Mouse (Mus musculus): ENCODE data around the gene Abca3.
"Not testable (repeated sequence)": the region's sequence is repeated elsewhere in the genome, so short reads cannot be mapped to it uniquely, and the experiment has no call there.

The Abca3 gene

DNA sequence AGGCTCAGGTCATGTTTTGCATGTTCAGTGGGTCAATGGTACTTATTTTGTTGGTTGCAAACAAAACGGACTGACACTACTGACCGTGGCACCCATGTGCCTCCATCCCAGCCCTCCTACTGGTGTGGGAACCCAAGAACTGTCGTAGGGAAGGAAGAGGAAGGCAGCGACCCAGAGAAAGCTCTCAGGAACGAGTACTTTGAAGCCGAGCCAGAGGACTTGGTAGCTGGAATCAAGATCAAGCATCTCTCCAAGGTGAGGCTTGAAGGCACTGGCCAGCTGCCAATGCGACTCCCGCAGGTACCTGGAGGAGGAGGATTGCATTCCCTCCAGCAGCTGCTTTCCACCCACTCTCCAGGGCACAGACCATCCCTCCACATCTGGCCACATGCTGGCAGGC lies 32.0 kb downstream of the Abca3 start:
- DNase-seq (ENCODE audit: low read depth, low spot score): no peak

DNA sequence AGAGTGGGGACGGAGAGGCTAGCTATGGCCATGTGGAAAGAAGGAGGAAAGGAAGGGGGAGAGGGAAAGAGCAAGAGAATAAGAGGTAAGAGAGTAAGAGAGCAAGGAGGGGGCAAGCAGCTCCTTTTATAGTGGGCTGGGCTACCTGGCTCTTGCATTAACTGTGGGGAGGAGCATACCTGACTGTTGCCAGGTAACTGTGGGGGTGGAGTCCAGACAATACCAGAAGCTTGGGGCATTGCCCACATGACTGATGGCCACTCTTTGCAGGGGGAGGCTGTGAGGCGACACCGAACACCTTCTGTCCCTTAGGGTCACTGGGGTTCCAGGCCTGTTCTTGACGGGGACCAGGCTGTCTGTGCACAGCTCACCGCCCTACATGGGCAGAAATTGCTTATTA lies 37.0 kb downstream of the Abca3 start:
- no peak for DNase-seq (ENCODE audit: low read depth, low spot score)

DNA sequence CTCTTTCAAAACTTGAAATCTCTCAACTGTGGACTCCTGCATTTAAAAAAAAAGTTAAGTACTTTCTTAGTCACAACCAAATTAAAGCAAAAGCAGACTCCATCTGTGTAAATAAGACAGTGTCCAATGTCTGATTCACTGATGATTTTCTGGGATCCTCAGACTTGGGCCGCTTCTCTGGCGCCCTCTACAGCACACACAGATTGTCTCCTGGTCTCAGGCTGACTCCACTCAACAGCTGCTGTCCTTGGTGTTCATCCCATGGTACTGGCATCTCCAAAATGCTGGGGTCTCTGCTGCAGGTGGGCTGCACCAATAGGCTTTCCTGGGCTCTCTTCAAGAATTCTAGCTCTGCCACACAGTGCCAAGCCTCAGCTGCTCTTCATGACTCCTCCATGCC lies 38.1 kb downstream of the Abca3 start:
- DNase-seq (ENCODE audit: low read depth, low spot score): peak; percentile 39

DNA sequence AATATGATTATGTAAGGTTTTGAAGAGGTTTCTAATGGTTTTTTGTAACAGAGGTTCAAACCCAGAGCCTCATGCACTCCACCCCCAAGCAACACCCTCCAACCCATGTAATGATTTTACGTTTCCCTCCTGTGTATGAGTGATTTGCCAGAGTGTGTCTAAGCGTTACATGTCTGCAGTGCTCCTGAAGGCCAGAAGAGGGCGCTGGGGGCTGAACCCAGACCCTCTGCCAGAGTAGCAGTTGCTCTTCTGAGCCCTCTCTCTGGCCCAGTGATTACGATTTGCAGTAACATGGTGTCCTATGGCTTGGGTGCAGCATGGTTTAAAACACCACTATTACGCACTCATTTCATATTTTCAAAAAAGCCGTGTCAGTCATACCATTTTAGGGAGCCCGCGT lies 39.4 kb downstream of the Abca3 start:
- no peak for DNase-seq (ENCODE audit: low read depth, low spot score)

DNA sequence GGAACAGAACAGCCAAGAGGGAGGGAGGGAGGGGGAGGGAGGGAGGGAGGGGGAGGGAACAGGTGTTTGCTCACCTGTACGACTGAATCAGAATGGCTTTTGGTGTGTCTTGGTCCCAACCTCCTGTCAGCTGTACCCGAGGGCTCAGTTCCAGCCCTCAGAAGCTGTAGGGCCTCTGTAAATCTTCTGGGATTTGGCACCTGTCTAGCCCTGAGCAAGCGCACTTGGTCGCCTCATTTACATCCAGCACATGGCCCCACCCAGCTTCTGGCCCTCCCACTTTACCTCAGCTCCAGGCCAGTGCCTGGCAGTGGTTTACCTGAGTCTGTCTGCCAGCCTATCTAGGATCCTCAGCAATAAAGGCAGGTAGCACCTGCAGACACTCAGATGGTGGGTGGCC lies 41.8 kb downstream of the Abca3 start:
- DNase-seq (ENCODE audit: low read depth, low spot score): no peak

DNA sequence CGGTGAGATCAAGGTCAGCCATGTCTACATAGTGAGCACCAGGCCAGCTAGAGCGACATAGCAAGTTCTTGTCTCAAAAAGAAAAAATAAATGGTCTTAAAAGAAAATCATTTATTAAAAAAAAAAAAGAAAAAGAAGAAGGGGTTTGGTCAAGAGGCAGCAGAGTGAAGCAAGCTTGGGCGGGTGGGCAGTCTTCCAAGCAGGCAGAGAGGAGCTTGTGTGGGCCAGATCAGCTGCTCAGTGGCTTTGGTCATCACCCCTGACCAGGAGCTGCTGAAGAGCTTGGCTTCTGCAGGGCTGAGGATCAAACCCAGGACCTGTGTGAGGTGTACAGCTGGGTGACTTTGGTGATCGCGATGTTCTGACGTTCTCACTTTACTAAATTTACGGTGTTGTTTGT lies 42.7 kb downstream of the Abca3 start:
- no peak for DNase-seq (ENCODE audit: low read depth, low spot score)

DNA sequence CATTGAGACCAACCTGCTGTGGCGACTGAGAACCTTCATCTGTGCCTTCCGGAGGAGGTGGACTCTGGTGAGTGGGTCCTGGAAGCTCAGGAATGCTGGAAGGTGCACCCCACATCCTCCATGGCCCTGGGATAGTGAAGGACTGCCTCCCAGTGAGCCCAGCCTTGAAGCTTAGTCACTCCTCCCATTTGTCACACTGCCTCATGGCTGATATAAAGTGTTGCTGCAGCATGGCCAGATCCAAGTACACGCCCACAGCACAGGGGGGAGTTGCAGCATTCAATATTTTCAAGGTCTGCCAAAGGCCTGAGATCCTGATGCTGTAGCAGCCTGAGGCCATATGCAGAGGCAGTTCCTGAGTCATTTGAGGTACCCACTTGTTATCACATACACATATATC lies 50.6 kb downstream of the Abca3 start:
- DNase-seq (ENCODE audit: low read depth, low spot score): no peak

DNA sequence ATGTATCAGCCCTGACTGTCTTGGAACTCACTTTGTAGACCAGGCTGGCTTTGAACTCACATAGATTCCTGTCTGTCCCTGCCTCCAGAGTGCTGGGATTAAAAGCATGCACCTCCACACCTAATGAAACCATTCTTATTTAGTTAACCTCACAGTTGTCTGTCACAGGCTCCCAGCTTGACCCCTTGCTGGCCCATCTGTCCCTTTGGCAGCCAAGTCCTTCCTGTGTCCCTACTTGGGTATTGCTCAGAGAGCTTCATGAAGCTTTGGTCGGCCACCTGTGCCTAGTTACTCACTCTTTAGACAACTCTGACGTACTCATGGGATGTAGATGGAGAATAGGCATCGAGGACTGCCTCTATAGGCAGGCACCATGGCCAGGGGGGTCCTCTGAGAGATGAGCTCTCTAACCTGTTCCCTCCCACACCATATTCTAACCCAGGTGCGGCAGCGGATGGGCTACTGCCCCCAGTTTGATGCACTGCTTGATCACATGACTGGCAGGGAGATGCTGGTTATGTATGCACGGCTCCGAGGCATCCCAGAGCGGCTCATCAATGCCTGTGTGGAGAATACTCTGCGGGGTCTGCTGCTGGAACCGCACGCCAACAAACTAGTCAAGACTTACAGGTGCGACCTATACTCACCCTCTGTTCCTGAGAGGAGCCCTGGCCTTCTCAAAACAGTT lies 55.5 kb downstream of the Abca3 start:
- DNase-seq (ENCODE audit: low read depth, low spot score): no peak

DNA sequence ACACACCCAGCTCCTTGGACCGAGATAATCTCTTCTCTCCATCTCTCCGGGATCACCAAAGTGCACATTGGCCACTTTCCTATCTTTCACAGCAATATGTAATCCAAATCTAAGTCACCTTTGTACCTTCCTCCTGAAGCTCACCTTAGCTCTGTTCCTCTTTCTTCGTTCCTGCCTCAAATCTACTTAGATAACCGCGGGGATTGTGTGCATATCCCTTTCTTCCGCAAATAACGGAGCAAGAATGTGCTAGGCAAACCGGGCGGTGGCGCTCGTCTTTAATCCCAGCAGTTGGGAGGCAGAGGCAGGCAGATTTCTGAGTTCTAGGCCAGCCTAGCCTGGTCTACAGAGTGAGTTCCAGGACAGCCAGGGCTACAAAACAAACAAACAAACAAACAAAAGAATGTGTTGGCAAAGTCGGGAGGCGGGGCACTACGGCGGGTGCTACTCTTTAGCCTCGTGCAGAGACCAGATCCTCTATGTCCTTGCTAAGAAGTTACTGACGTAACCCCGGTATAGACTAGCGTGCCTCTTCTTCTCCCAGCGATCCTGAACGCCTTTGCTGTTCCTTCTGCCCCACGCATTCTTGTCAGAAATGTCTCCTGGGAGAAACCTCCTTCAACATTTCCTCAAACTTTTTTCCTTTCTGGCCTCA lies 61.9 kb downstream of the Abca3 start:
- DNase-seq (ENCODE audit: low read depth, low spot score): no peak

DNA sequence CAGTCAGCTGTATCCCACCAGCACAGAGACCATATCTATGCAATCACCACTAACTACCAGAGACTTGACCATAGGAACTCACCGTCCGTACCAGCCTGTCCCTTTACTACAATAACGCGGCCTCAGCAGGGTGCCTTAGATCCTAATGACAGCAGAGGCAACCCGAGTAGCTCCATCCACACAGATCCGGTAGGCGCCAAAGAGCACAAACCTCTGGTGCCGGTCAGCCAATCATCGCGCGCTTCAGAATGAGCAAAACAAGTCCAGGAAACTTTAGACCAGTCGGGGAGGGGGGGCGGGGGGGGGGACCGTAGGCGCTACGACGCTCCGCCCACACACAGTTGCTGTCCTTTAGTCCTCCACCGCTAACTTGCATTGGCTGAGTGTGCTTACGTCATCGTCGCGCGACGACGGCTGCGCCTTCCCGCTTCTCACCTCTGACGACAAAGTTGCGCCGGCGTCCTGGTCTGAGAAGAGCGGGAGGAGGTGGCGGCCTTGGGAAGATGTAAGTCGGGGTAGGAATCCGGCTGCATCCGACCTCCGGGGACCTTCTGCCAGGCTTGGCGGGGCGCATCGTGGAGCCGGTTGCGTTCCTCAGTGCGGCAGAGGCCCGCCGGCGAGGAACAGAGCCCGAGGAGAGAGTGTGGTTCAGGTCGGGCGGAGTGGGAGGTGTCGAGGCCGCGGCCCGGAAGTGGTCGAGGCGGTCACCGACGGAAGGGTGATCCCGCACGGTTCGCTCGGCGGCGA lies 62.7 kb downstream of the Abca3 start, which contains the start of gene Rnps1:
Gene Rnps1, plus strand, starts transcription at position 336 of the 747 bp plus-strand sequence.
- DNase-seq (ENCODE audit: low read depth, low spot score): peak; percentile 98

DNA sequence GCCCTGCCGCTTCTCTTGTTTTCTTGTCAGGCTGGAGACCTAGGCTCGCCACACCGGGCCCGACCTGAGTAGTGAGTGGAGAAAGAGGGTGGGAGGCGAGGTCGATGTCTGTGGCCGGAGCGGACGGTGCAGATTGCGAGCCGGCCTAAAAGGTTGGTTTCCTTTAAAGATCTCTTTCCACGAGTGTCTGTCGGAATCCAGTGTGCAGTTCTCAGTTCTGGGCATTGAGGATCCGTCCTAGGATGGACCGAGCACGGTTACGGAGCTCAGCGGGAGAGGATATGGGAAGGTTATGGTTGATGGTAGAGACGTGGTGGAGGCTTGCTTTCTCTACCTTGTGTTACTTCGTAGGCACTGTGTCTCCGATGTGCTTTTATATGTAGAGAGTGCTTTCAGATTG lies 63.3 kb downstream of the Abca3 start:
- DNase-seq (ENCODE audit: low read depth, low spot score): no peak

DNA sequence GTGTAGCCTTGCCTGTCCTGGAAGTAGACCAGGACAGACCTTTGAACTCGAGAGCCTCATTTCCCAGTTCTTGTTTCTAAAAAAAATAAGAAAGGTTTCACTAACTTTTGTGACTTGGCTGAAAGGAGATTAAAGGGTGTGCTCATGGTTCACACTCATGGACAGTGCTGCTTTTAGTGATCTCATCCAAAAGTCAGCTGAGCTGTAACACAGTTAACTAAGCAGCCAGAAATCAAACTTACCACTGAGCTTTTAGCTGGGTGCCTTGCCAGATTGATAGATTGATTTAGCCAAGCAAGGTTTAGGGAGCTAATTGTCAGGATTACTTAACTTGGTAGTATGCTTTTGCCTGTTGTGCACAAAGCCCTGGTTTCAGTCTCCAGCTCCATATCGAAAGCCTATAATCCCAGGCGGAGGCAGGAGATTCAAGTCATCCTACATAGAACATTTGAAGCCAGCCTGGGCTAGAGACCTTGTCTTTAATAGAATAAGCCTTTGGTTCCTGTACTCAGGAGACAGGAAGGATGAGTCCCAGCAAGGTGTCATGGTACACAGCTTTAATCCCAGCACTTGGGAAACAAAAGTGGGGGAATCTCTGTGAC lies 64.4 kb downstream of the Abca3 start:
- DNase-seq (ENCODE audit: low read depth, low spot score): no peak

DNA sequence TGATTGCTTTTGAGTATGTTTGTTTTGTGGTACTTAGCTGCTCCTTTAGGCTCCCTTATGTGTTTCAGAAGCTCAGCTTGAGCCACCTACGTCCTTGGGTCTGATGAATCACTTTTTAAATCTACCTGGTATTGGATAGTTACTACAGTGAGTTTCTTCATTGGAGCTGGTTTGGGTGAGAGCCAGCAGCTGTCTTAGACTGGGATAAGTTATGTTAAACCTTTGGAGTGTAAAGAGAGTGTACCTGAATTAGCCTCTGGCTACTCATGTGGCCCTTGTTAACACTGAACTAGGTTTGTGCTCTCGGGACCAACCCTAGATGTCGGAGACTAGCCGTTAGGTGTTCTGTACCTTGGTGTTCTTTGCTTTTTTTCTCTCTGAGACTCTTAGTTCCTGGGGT lies 71.4 kb downstream of the Abca3 start:
- DNase-seq (ENCODE audit: low read depth, low spot score): no peak

DNA sequence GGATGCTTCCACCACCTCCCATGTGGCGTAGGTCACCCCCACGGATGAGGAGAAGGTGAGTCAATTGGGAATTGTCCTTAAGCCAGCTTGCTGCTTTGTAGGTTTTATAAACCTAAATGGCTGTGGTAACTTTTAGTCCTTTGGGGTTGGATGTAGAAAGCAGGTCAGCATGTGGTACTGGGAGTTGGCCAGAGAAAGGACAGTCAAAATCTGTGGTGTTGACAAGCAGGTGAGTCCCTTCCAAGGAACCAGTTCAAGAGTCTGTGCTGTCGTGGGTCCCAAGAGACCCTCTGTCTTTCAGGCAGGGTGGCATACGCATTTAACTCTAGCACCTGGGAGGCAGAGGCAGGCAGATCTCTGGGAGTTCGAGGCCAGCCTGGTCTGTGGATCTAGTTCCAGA lies 72.7 kb downstream of the Abca3 start:
- DNase-seq (ENCODE audit: low read depth, low spot score): no peak

DNA sequence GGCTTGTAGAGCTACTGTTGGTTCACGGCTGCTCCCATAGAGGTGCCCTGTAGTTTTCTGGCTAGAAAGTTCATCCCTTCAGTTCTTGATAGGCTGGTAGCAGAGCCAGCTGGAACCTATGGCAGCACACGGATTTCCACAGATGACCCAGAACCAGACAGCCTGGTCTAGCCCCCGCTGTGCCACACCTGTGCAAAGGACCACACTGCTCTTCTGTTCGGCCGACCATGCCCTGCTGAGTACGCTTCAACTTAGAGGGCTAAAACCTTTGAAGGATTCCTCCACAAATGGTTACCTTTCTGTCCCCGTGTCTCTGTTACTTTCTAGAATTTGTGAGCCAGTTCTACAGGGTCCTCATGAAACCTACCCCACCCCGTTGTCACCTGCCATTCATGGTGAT lies 73.6 kb downstream of the Abca3 start:
- not testable (repeated sequence) for DNase-seq (ENCODE audit: low read depth, low spot score)

DNA sequence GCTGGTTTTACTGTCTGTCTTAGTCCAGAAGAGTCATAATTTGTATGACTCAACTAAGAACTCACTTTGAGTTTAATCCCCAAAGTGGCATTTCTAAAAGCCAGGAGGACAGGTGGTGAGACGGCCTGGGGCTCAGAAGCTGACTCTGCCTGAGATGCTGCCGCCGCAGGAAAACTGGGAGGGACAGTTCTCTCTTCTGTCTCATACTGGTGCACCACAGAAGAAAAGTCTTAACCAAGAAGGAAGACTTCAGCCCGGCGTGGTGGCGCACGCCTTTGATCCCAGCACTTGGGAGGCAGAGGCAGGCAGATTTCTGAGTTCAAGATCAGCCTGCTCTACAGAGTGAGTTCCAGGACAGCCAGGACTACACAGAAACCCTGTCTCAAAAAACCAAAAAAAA lies 74.2 kb downstream of the Abca3 start:
- no peak for DNase-seq (ENCODE audit: low read depth, low spot score)

DNA sequence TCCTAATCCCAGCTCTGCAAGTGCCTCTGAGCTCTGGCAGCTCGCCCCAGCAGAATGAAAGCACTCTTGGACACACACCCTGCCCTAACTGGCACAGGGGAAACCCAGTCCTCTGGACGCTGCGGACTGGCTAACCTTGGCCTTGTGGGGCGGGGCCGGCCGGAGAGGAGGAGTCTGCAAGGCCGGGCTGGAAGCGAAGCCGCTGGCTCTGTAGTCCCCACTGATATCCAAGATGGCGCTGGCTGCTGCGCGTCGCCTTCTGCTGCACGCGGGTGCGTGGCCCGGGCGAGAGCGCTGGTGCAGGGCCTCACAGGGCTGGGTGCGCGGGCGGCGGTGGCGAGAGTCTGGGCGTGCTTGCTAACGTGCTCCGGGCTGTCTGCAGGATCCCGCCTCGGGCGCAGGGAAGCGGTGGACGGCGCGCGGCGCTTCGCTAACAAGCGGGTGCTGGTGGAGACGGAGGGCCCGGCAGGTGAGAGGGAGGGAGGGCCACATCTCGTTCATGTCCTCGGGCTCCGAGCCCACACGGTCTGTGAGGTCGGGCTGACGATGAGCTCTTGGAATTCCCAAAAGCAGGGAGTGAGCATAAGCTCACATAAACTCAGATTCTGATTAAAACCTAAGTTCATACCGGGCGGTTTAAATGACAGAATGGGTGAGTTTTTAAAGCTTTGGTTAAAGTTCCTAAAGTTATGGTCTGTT lies 74.9 kb downstream of the Abca3 start, which contains the start of gene Eci1:
Gene Eci1, plus strand, starts transcription at position 171 of the 699 bp plus-strand sequence.
- peak; percentile 86 for DNase-seq (ENCODE audit: low read depth, low spot score)

DNA sequence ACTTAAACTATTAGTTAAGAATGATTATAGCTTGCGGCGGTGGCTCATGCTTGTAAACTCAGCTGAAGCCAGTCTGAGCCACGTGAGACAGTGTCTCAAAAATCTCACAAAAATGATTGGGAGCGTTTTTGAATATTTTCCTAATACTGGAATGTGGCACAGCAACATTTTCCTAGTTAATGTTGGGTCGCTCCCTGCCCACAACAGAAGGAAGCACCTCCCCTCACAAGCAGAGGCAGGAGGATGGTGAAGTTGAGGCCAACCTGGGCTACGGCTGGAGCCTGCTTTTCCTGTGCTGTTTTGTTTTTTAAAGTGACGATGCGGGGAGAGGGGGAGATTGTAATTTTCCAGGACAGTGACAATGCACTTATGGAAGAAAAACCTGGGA lies 75.4 kb downstream of the Abca3 start:
- no peak for DNase-seq (ENCODE audit: low read depth, low spot score)

DNA sequence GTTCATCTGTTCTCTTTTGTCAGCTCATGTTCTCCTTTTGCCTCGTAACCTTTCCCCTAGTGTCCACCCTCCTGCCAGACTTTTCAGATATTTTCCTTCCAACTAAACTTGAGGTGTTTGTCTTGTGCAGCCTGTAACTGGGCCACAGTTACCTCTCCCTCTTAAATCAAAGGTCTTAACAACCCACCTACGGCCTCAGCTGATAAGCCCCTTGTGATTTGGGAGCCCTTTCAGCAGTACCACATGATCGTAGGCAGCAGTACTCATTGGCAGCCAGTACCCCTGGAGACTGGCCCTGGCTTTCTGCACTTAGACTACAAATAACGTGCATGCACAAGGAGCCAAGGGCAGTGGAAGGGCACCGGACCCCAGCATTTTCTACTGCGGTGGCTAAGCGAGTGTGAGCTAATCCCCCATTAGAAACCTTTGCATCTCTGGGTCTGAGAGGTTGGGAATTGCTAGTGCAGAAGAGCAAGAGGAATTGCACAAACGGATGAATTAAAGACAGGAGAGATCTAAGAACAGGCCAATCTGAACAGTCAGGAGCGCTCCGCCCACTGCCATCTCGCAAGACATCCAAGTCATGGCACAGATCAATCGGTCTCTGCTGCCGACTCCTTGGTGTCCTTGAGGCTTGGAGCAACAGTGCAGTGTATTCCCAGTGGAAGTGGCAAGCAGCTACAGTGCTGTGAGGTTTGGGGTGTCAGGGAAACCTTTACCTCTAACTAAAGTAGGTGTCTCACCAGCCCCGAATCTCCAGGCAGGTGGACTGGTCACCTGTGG lies 77.6 kb downstream of the Abca3 start:
- DNase-seq (ENCODE audit: low read depth, low spot score): no peak

DNA sequence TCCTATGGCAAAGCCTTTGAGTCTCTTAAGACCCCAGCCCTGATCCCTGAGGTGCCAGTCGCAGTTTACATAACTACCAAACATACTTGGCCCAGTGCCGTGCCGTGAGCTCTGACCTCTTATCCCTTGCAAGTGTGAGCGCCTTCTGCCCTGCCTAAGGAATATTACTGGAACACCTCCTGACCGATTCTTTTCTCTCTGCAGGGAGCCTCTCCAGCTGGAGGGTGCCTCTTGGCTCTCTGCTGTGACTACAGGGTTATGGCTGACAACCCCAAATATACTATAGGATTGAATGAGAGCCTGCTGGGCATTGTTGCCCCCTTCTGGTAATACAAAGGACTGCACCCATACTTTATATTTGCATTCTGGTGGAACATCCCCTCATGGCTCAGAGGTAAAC lies 85.3 kb downstream of the Abca3 start:
- peak; percentile 37 for DNase-seq (ENCODE audit: low read depth, low spot score)

DNA sequence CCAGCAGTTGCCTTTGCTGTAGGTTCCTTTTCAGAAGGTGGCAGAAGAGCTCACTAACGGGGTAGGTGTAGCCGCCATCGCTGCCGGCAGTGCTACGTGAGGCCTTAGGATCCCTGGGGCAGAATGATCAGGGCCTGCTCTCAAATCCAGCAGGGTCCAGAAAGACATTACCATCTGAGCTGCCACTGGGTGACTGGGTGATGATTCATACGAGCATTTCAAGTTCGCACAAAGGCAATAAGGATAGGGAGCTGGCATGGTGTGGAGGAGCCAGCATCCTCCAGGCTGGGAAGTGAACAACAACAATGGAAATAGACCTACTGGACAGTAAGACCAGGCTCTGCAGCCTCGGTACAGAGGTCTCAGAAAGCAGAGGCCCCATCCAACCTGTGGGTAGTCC lies 88.6 kb downstream of the Abca3 start:
- no peak for DNase-seq (ENCODE audit: low read depth, low spot score)

Data from retina, postnatal 7 days (tissue).